In the genomic region with DNA sequence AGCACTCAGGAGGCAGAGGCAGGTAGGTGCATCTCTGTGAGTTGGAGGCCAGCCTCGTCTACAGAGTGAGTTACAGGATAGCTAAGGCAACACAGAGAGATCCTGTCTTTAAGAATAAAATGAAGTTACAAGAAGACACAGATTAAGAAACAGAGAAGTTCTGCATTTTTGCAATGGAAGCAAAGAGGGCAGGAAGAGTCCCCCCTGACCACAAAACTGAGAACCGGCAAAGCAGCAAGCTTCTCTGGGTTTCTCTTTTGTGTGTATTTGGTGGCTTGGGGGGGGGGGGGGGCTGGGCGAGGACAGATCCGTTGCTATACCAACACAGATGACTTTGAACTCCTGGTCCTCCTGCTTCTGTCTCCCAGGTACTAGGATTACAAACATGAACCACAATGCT, we compare ENCODE assay signal across 18 mouse cellular contexts. TPM values are rescaled to one million over a fixed set of nuclear protein-coding genes. Genes with fewer than 3 reads are reported as not detected.
A peak's percentile ranks its signal among the peaks of the same experiment; 100 is the strongest.
DNase-seq lines count a peak whose midpoint lies in the region; ATAC-seq and TF ChIP-seq lines count a peak whose summit lies in the region.
"Had no signal": no experiment of that assay in that cellular context is flagged by ENCODE, and none has a peak within 500 bp of the region (broad histone marks: within the 10 kb centered on the region; RNA-seq: fewer than 3 reads in every experiment).

No protein-coding gene starts in this region.

- 37% methylated on average over 4 of the region's 4 CpGs for WGBS in small intestine, adult 2 months
- WGBS in midbrain, embryonic 14.5 days = 48% methylated on average over 4 of the region's 4 CpGs

- no peak overlapping the region for H3K4me2 ChIP-seq in midbrain, embryonic 14.5 days (ENCODE audit: low read length)
- H3K4me2 ChIP-seq: forebrain, embryonic 13.5 days had no signal

- peaks cover 13% of the 10 kb centered on the region for H3K4me1 ChIP-seq in small intestine, adult 2 months (ENCODE audit: control insufficient read depth, insufficient read depth, insufficient read length, low read length)
- H3K4me1 ChIP-seq in midbrain, embryonic 14.5 days (ENCODE audit: control insufficient read depth, insufficient read depth, low read length) = peaks cover 7% of the 10 kb centered on the region; the same call in 1 of the 2 replicates

- H3K27me3 ChIP-seq in small intestine, adult 2 months (ENCODE audit: control insufficient read depth, insufficient read depth, low read length) = no peaks in the 10 kb centered on the region
- no peaks in the 10 kb centered on the region for H3K27me3 ChIP-seq in midbrain, embryonic 14.5 days (ENCODE audit: control insufficient read depth, insufficient read depth, low read length)
- H3K27me3 ChIP-seq: forebrain, embryonic 13.5 days had no signal

- no peaks in the 10 kb centered on the region for H3K9me3 ChIP-seq in midbrain, embryonic 14.5 days (ENCODE audit: control insufficient read depth, low read length)
- H3K9me3 ChIP-seq: forebrain, embryonic 13.5 days had no signal

- no peaks in the 10 kb centered on the region for H3K36me3 ChIP-seq in small intestine, adult 2 months (ENCODE audit: control insufficient read depth, insufficient read depth, low read length)
- H3K36me3 ChIP-seq in midbrain, embryonic 14.5 days (ENCODE audit: control insufficient read depth, insufficient read depth, low read length) = no peaks in the 10 kb centered on the region

- no peak for TF ChIP-seq CTCF in small intestine, adult 2 months (IDR thresholded peaks at IDR 0.05; ENCODE audit: extremely low read depth, insufficient read length, insufficient replicate concordance, low read depth, low read length)

- no peak overlapping the region for H3K4me3 ChIP-seq in small intestine, adult 2 months (ENCODE audit: low read depth, low read length)
- H3K4me3 ChIP-seq in midbrain, embryonic 14.5 days (replicated peaks; ENCODE audit: low read depth, low read length) = no peak overlapping the region
- H3K4me3 ChIP-seq: forebrain, embryonic 13.5 days had no signal

- peak; percentile 90 for DNase-seq in heart, adult 11 months
- no peak for DNase-seq in heart, postnatal 4 days
- peak; percentile 67 to 77 for DNase-seq in spleen, postnatal 36 days (ENCODE audit: low spot score in 2 of 2)
- no peak for DNase-seq in spleen, postnatal 14 days (ENCODE audit: low spot score in 2 of 2)
- no peak for DNase-seq in midbrain, embryonic 14.5 days
- no peak for DNase-seq in frontal cortex, postnatal 36 days (ENCODE audit: low spot score in 2 of 2)
- DNase-seq: adrenal gland, adult 8-10 months; embryo, embryonic 11 days; heart, postnatal 10 days; kidney, adult 18-20 months; kidney, postnatal 4 days; left cerebral cortex, postnatal 4 days; lung, adult 18-20 months; right cerebral cortex, postnatal 4 days had no signal

- H3K27ac ChIP-seq in small intestine, adult 2 months (ENCODE audit: insufficient read depth, low read depth, low read length) = peak overlapping the region; percentile 35; the same call in 1 of the 2 replicates
- H3K27ac ChIP-seq in midbrain, embryonic 14.5 days (replicated peaks; ENCODE audit: low read depth, low read length) = no peak overlapping the region
- H3K27ac ChIP-seq: forebrain, embryonic 13.5 days had no signal

- peak; percentile 13; the same call in 1 of the 2 replicates for ATAC-seq in granulocyte monocyte progenitor cell, adult 5-6 weeks (replicated peaks; ENCODE audit: poor library complexity, severe bottlenecking)
- no peak for ATAC-seq in midbrain, embryonic 14.5 days (ENCODE audit: low FRiP score, low TSS enrichment)
- ATAC-seq: forebrain, embryonic 13.5 days; hindbrain, embryonic 16.5 days had no signal

- no peak overlapping the region for H3K9ac ChIP-seq in midbrain, embryonic 14.5 days (replicated peaks; ENCODE audit: low read length)
- H3K9ac ChIP-seq: forebrain, embryonic 13.5 days had no signal

- TF ChIP-seq POLR2A in small intestine, adult 2 months (IDR thresholded peaks at IDR 0.05; ENCODE audit: low read depth, low read length) = no peak

RNA-seq across cellular contexts. Expression of a gene that starts 19.5 kb away (rescaled TPM):
- total RNA-seq in heart, postnatal 4 days (2021) = 10 to 100 TPM in 1 of 2 experiments, 1 to 10 TPM in 1; 9.1 to 10.7 TPM
- 172 and 174 TPM in 2 replicates for total RNA-seq in granulocyte monocyte progenitor cell, adult 5-6 weeks (2014; fragmentation: Nextera tagmentation)
- 148 and 151 TPM in 2 replicates for total RNA-seq in granulocyte monocyte progenitor cell, adult 5-6 weeks (2017)
- 91.5 and 220 TPM in 2 replicates for polyA plus RNA-seq in small intestine, adult 2 months (2012; rRNA removed)
- 18.8 and 22.0 TPM in 2 replicates for polyA plus RNA-seq in midbrain, embryonic 14.5 days (2014; fragmentation: Nextera tagmentation; extraction: Ambion mirVana)

Comparison
In these comparisons a context has a peak if more than half of its experiments do, and no peak if none do; other contexts are left out.
1. DNase-seq: peak in heart, adult 11 months (single experiment) and spleen, postnatal 36 days (2 of 2); none in heart, postnatal 4 days (single experiment), spleen, postnatal 14 days (0 of 2), midbrain, embryonic 14.5 days (single experiment) and frontal cortex, postnatal 36 days (0 of 2).
2. RNA of a gene that starts 19.5 kb away (total RNA-seq): 148 to 174 TPM in granulocyte monocyte progenitor cell, adult 5-6 weeks; 9.1 to 10.7 TPM in heart, postnatal 4 days; every median in the first group is over 10 times any median in the second.